Mouse (Mus musculus) activated CD4-positive, CD25-positive, alpha-beta regulatory T cell, adult 4 months (primary cell): ENCODE results near the gene Rap1b. TPM values are rescaled to one million over a fixed set of nuclear protein-coding genes. Genes with fewer than 3 reads are reported as not detected.

Source experiments
- ATAC-seq: one replicate; pipeline ENCODE4 v1.8.0; 2017
- polyA plus RNA-seq, 2 experiments: library from polyadenylated mRNA; unstranded; fragments of 100-300 nt; shearing (Covaris generic); gene quantifications; one replicate each; pipeline ENCODE4 v1.2.1; 2017

Gene Rap1b
- polyA plus RNA-seq, 2 experiments from 2014 or later, result 83.0 to 107 TPM

GRCm38 (mm10) chr10:117769541-117770285 lies 76.1 kb downstream of the Rap1b start:
- no peak for ATAC-seq

DNA sequence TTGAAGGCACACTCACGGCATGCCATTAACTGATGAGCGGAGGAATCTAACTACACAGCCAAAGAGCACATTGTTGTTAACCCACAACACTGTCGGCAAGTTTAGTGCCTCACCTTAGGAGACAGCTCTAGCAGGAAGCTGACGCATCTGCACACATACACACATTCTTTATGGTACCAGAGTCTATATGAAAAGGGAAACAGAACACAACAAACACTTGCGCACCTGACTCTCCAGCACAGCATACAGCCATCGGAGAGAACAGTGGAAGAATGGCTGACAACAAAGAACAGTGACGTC lies 77.7 kb downstream of the Rap1b start:
- ATAC-seq, result no peak

DNA sequence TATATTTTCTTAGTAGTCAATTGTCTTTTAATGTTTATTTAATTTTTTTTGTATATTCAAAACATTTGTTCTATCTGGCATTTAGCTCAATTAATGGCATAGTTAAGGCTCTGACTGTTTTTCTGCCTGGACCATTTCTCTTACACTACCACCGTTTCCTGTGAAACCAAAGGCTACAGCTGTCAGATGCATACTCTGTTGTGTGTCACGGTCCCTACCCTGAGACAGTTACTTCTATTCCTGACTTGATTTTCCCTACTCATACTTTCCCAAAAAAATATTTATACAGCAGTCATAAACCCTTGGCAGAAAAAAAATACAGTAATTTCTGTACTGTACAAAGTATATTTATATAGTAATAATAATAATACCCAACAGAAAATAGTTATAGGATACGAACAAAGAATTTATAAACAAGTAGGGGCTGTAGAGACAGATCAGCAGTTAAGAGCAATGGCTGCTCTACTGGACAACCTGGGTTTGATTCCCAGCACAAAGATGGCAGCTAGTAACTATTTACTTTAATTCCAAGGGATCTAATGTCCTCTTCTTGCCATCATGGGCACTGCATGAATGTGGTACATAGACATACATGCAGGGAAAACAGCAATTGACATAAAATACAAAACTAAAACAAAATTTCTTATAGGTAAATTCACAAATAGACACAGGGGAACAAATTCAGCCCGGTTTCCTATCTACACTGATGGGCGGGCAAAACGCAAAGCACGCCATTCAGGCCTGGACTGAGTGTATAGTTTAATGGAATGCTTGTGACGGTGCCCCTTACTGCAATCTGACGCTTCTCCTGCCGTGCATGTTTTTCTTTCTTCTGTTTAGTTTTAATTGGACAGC lies 78.3 kb downstream of the Rap1b start:
- no peak for ATAC-seq

DNA sequence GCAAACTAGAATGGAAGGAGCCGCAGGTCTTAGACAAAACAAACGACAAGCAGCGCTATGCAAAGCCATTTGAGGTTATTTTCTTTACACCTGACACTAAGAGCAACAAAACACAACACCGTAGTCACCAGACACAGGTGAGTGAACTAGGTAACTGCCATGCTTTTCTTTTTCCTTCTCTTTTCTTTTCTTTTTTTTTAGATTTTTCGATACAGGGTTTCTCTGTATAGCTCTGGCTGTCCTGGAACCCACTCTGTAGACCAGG lies 79.0 kb downstream of the Rap1b start:
- ATAC-seq, result no peak

DNA sequence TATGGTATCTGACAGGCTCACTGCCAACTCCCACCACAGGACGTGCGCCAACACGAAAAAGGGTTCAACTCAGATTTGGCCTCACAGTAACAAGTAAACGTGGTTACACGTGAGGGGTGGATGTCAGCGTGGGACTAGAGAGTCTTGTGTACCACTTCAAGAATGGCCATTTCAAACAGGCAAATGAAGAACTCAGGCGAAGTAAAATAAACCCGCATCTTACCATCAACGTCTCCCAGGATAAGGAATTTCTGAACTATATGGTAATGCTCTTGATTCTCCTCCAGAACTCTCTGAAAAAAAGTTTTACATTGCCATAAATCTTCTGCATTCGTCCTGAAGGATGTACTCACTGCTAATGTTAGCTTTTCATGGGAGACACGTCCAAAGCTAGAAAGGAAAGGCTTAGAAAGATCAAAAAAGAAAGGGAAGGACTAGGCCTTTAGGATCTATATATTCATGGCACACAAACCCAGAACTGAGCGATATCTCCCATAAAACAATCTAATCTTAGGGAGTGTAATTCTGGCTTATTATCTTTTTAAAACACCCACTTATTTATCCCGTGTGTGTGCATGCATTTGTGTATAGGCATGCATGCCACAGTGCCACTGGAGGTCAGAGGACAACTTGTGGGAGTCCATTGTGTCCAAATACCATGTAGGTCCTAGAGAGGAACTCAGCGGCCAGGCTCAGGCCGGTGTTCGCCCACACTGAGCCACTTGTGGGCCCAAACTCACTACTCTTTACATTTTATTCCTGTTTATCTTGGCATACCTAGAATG lies 79.5 kb downstream of the Rap1b start:
- no peak for ATAC-seq

DNA sequence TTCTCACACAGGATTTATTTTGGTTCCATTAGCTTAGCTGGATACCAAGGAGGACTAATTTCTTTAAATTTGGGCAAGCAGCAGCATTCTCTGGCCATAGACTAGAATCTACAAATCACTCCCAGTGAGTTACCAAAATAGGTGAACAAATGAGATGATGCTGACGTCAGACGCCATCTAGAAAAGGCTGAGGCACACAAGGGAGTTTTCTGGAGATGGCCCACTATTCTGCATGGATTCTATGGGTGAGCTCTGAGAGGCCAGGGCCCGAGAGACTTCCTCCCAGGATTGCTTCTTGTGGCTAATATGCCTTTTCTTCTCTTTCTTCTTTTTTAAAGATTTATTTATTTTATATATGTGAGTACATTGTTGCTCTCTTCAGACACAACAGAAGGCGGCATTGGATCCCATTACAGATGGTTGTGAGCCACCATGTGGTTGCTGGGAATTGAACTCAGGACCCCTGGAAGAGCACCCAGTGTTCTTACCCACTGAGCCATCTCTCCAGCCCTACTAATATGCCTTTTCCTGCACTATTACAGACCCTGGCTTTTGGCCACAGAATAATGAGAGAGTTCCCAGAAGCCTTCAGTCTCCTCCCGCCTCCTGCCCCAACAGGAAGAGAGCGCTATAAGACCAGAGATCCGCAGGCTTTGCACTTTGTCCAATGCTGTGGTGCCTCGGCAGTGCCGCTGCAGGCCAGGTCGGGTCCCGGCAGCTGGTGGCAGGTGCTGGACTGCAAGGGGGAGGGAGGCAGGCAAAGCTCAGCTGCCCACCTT lies 80.5 kb downstream of the Rap1b start:
- ATAC-seq, result no peak

GRCm38 (mm10) chr10:117764598-117764997 lies 81.2 kb downstream of the Rap1b start:
- no peak for ATAC-seq

Other genes starting within 250 kb of the Rap1b start
- 10 to 100 TPM; 19.3 to 23.3 TPM for gene Cpm, start 216.5 kb downstream of the Rap1b start, polyA plus RNA-seq
- gene Mdm2, start 135.3 kb downstream of the Rap1b start, polyA plus RNA-seq, result 10 to 100 TPM; 44.4 to 62.8 TPM
- 1 to 10 TPM; 1.7 TPM for gene Slc35e3, start 99.7 kb downstream of the Rap1b start, polyA plus RNA-seq
- gene Nup107, start 53.3 kb downstream of the Rap1b start, polyA plus RNA-seq, result 10 to 100 TPM; 45.3 to 51.8 TPM